Mouse (Mus musculus): ENCODE measurements at regions not wholly inside any gene's neighbourhood (a gene's known extent, or its start where the extent isn't known, plus 50 kb on each side); places are given as distances from the start of the nearest gene placed in this dataset.

- TF ChIP-seq ZNF384 (IDR thresholded peaks at IDR 0.05; ENCODE audit: low read depth, low read length): no peak
- no peak for TF ChIP-seq MAFK (IDR thresholded peaks at IDR 0.05; ENCODE audit: insufficient read depth, low read depth, low read length)
- TF ChIP-seq HCFC1 (IDR thresholded peaks at IDR 0.05; ENCODE audit: borderline replicate concordance, insufficient read depth, low read length): no peak
- TF ChIP-seq CHD2 (IDR thresholded peaks at IDR 0.05; ENCODE audit: low read depth, low read length): no peak
- TF ChIP-seq ZC3H11A (IDR thresholded peaks at IDR 0.05; ENCODE audit: borderline replicate concordance, low read depth, low read length): no peak
Observed at GRCm38 (mm10) chr10:43684247-43685033, 106.4 kb downstream of the Cd24a start.

All from ES-E14 (cell line).